Mouse (Mus musculus): ENCODE results near the gene Pygm.

Gene Pygm

DNA sequence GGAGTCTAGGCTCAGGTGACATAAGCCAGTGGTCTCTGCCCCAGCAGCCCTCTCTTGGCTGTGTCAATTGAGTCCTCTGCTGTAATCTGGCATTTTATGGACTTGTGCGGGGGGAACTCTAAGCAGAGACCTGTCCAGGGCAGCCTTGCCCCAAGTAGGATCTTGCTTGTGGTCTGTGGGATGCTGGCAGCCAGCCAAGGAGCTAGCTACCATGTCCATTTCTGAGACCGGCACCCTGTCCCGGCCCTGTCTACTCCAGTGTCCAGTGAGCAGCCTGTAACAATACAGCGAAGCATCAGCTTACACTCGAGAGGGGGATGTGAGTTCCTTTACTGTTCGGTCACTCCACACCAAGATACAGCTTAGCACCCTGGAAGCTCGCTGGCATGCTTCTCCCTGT, 30.2 kb upstream of the Pygm start:
- no peak for DNase-seq

DNA sequence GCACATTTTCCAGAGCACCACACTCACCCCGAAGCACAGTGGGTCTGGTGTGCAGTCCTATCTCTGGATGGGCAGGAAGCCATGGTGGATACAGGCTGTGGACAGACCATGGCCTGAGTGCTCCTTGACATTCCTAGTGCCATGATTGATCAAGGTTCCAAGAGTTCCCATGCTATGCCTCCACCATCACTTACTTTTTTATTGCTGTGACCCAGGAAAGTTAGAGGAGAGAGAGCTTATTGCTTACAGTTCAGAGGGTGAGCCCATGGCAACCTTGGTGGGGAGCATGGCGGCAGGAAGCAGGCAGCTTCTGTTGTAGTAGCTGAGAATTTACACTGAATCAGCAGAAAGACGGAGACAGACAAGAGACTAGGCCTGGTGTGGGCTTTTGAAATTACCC, 22.9 kb upstream of the Pygm start:
- DNase-seq: no peak

DNA sequence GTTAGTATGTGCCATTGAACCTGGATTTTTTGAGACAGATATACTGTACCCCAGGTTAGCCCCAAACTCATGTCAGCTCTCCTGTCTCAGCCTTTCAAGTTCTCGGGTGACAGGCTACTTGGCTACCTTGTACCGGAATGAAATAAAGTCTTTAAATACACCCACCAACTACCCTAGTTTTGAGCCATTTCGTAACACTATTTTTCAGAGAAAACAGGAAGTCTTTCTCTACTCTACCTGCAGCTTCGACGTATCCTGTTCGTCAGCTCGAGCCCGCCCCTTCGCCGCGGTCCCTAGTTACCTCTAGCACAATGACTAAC, 21.1 kb upstream of the Pygm start:
- DNase-seq: no peak

DNA sequence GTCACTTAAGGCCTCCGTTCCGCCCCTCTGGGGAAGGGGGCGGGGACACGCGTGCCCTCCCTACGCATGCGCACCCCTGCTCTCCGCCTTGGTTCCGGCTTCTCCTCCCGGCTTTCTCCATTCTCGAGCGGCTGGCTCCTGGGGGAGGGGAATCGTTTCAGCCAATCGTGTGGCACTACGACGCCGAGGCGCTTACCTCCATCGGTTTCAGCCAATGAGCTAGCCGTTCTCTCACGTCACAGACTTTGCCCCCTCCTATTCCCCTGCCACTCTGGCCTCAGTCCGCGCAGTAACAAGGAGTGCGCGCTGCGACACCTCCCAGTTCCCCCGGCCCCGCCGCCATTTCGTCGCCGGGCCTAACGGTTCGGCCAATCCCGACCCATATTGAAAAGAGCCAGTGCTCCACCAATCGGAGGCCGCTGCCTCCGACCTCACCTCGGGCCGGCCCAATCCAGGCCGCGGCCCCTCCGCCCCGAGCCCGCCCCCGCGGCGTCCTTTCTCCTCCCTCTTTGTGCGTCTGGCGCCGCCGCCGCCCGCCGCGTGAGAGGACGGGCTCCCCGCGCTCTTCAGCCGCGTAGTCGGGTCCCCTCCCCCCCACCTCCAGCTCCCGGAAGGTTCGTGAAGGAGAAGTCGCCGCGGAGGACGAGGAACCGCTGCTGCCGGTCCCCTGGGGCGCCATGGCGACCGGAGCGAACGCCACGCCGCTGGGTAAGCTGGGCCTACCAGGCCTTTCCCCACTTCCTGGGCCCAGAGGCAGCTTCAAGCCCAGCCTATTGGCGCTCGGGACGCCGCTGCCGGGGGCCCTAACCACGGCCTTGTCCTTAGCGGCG, 20.6 kb upstream of the Pygm start, which contains the start of gene Sf1:
TSS of gene Sf1 (plus strand) at position 280 of the 830 bp plus-strand sequence.
- DNase-seq: peak; percentile 100

DNA sequence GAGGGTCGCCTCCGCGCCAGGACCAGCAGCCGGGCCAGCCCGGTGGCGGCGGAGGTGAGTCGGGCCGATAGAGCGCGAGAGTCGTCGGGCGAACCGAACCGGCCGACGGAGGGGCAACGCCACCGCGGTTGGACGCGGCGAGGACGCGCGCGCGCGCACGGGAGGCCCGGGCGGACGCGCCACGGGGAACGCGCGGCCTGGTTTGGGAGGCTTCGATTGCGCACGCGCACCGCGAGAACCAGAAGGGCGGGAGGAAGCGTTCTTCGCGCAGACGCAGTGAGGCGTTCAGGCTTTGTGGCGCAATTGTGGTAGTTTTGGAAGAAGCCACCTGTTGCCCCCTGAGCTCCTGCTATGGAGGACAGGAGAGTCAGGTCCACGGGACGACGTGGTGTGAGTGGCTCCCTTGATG, 19.9 kb upstream of the Pygm start:
- peak; percentile 92 for DNase-seq

DNA sequence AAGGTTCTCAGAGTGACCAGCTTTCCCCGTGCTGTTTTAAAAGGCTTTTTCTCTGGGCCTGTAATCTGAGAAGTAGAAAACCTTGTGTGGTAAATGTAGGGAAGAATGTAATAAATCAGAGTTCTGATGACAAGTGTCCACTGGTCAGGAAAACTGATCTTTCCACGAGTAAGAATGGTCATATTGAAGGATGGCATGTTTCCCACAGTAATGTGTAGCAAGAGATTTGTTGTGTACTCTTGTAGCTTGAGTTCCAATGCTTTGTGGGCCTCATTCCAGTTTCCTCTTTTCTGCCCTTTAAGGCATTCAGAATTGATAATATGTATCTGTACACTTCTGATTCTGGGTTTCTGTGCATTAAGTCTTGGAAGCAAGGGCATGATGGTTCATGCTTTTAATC, 19.4 kb upstream of the Pygm start:
- DNase-seq: no peak

DNA sequence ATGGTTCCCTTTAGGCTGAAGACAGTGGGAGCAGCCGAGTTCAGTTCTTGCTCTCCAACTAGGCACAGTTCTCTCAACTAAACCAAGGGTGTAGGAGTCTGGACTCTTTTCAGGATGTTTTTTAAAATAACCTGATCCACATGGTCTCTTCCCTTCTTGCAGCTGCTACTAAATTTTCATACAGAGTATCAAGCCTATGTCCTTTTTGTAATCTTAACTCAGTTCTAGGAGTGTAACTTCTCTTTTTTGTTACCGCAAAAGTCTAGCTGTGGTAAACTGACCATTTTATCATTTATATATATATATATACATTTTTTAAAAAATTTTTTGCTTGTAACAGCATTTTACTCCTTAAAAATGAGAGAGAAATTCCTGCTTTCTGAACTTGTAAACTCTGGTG, 14.0 kb upstream of the Pygm start:
- no peak for DNase-seq

DNA sequence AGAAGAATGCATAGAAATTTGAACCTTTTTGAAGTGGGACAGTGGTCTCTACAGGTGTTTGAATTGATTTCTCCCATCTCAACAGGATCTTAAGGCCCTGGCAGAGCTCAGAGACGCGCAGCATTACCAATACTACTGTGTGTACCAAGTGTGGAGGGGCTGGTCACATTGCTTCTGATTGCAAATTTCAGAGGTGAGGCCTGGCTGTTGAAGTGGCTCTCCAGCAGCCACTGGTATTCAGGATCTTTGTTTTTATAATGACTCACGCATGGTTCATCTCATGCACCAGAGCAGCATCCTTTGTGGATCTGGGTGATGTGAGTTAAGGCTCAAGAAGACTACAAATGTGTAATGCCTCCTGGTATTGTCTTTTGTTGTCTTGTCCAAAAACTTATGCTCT, 11.8 kb upstream of the Pygm start:
- no peak for DNase-seq

DNA sequence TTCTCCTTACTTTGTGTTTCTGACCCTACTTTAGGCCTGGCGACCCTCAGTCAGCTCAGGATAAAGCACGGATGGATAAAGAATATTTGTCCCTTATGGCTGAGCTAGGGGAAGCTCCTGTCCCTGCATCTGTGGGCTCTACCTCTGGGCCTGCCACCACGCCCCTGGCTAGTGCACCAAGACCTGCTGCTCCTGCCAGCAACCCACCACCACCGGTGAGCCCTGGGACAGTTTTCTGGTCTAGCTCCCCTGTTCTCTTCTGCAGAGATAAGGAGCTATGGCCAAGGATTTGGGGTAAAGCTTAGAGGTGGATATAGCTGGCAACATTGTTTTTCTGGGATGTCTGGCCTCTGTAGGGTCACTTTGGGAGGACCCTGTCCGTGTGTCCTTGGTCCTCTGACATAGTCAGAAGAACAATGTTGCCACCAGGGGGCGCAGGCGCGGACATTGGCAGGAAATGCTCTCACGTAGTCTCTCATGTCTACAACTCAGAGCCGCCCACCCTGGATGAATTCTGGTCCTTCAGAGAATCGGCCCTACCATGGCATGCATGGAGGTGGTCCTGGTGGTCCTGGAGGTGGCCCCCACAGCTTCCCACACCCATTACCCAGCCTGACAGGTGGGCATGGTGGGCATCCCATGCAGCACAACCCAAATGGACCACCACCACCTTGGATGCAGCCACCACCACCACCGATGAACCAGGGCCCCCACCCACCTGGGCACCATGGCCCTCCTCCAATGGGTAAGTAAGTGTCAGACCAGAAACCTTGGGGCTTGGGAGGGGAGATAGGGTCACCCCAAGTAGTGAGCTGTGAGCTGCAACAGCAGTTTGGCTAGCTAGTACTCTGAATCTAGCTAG, 10.4 kb upstream of the Pygm start:
- DNase-seq: peak; percentile 82

DNA sequence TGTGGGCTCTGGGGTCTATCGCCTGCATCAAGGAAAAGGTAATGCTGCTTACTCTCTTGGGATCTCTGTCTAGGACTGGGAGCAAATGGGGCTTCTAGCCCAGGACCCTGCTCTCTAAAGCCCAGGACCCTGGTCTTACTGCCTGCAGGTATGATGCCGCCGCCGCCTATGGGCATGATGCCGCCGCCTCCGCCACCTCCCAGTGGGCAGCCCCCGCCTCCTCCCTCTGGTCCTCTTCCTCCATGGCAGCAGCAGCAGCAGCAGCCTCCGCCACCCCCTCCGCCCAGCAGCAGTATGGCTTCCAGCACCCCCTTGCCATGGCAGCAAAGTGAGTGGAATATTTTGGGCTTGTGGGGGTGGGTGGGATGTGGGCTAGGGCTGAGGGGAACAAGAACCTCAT, 9.6 kb upstream of the Pygm start:
- DNase-seq: no peak

DNA sequence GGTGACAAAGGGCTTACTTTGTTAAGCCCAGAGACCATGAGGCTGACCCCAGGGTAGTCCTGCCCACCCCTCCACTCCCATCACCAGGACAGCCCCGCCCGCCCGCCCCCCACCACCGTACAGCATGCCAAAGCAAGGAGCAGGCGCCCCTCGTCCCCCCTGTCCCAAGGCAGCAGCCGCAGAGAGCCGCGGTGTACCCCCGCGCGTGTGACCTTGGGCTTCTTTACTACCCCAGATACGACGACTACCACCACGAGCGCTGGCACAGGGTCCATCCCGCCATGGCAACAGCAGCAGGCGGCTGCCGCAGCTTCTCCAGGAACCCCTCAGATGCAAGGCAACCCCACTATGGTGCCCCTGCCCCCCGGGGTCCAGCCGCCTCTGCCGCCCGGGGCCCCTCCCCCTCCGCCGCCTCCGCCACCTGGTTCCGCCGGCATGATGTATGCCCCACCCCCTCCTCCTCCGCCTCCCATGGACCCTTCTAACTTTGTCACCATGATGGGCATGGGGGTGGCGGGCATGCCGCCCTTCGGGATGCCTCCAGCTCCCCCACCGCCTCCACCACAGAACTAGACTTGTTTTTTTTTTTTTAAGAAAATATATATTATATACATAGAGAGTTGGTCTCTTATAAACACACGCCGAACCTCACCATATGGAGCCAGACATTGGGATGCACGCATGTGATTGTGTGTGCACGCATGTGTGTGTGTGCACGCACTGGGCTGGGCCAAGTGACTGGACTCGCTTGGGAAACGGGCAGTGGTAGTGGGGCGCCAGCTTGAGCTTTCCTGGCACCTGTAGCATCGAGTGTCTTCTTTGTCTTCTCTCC, 8.6 kb upstream of the Pygm start:
- DNase-seq: no peak

DNA sequence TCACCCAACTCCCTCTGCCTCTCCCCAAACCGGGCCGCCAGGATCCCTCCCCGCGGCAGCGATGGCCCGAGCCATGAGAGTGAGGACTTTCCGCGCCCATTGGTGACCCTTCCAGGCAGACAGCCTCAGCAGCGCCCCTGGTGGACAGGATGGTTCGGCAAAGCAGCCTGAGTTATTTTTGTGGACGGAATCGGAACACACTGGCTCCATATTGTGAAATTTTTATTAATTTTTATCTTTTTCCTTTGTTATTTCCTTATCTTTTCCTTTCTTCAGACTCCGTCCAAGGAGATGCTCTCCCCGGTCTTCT, 8.0 kb upstream of the Pygm start:
- DNase-seq: peak; percentile 60

DNA sequence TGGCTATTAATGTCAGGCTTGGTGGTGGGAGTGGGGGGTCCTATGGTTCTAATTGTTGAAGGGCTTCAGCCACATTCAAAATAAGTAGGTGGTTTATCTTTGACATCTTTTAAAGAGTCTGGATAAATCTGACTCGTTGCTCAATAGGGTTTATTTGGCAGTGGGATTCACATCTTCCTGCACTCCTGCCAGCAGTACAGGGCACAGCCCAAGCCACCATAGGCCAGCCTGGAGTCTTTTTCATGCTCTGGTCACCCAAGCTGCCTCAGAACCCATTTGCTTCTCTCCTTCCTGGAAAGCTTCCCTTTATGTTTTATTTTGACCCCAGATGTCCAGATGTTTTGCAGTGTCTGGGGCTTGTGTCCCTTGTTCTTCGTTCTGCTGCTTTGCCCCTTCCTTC, 7.6 kb upstream of the Pygm start:
- no peak for DNase-seq

DNA sequence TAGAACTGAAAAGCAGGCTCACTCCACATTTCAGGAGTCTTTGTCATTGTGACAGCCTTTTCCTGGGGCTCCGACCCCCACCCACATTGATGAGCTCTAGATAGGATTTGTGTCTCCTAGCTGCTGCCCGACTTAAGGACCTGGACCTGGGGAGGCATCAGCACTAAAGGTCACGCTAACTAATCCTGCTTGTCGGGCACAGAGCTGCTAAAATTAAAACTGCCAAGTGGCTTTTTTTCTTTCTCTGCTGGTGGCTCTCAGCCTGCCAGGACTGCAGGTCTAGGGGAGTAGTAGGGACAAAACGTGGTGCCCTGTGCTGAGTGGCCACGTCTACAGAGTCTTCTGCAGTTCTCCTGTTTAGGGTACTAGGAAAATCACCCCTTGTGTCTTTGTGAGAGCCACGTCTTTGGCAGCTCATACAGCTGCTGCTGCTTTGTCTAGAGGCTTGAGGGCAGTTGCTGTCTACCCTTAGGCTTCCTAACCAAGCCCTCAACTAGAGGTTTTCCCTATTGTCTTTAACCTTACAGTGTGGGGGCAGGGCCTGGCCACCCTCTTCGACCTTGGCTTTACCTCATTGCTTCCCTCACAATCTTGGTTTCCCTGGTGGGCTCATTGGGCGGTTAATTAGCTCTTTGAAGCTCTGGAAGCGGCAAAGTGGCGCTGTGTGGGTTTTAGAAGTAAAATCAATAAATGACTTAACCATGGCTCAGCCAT, 6.7 kb upstream of the Pygm start:
- no peak for DNase-seq

DNA sequence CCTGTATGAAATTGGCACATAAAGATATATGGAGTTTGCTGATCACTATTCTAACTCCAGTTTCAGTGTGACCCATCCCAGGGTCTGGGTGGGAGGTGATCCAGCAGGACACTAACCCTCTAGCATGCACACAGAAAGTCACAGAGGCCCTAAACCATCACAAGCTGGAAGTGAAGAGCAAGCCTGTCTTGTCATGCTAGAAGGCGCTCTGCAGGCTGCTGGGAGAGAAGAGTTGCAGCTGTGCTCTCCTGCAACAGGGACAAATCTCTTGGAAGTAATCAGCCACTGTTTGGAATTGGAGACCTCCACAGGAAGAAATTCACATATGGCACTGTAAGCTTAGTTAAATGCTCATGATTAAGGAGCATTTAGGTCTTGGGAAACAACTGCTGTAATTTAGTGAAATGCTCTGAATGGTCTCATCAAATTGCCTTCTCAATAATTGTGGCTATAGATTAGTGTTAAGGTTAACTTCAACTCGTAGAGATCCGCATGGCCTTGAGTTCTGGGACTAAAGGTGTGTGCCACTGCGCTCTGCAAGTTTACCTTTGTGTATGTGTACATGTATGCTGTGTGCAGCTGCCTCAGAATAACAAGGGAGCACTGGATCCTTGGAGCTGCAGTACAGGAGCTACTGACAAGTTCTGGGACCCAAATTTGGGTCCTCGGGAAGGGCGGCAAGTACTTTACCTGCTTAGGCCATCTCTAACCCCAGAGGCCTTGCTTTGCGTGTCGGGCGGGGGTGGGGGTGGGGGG, 3.6 kb upstream of the Pygm start:
- DNase-seq: no peak

DNA sequence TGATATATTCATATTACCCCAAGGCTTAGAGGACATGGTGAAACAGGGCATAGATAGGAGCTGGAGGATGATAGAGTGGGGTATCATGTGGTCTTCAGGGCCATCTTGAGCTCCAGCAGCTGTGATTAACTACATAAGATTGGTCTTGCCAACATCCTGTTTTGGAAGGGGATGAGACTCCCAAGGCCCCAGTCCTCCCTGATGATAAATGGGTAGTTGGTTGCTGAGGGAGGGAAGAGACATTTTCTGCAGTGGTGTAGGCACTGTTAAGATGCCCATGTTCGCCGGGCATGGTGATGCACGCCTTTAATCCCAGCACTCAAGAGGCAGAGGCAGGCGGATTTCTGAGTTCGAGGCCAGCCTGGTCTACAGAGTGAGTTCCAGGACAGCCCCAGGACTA, 3.0 kb upstream of the Pygm start:
- DNase-seq: no peak

DNA sequence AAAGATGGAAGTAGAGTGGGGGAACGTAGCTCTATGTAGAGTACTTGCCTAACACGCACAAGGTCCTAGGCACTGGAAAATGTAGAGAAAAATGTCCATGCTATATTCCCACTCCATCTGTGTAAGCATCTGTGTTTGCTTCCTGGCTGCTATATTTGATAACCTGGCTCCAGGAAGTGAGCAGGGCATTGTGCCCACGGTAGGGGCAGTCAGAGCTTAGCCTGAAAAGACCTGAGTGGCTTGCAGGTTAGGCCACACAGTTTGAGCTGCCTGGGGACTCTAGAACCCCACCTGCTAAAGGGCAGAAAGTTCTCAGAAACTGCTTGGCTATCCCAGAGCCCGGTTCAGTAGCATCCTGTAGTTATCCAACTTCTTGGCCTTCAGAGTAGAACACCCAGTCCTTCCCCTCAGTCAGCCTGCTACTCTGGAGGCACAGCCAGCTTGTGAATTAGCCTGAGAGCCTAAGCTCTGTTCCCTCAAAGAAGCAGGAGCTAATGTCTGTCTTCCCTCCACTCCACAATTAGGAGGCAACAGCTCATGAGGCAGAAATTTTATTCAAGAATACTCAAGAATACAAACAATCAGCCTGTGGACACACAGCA, 1.8 kb upstream of the Pygm start:
- no peak for DNase-seq

DNA sequence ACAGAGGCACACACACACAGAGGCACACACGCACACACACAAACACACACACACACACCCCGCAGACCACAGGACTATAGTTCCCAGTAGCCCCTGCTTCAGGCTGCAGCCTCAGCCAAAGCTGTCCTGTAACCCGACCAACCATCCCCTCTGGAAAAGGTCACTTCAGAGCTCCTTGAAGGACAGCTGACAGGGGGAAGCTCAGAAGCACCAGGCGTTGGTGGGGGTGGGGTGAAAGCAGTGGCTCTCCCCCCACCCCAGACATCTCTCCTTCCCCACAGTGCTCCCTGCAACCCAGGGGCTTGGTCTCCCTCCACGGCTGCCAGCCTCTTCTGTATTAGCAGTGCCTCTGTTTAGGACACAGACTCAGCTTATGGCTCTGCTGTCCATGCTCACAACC, 729 bp upstream of the Pygm start:
- no peak for DNase-seq

DNA sequence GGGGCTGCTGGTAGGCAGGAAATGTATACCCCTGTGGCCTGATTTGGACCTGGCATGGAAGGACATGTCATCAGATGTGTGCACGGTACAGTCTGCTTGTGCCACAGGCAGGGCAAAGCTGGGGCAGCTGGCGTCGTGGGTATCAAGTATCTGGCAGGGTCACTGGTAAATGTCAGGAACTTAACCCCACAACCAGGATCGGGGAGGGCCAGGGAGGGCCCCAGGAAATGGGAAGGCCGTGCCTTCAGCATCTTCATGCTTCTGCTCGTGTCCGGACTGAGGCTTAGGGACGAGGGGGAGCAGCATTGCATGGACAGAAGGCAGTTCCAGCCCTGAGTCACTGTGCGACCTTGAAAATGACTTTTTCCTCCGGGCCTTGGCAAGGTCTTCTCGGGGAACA, 755 bp downstream of the Pygm start:
- no peak for DNase-seq

DNA sequence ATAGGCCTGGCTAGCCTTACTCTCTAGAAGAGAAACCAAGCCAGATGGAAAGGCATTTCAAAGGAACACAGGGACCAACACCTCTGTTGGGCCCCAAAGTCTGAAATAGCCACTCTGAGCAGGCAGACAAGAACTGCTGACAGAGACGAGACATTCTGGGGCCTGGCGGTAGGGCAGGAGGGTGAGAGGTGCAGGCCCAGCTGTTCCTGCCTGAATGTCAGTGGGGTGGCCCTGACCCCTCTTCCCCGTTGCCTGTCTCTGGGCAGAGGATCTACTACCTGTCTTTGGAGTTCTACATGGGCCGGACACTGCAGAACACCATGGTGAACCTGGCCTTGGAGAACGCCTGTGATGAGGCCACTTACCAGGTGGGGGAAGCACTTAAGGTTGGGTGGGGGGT, 1.2 kb downstream of the Pygm start:
- DNase-seq: no peak

DNA sequence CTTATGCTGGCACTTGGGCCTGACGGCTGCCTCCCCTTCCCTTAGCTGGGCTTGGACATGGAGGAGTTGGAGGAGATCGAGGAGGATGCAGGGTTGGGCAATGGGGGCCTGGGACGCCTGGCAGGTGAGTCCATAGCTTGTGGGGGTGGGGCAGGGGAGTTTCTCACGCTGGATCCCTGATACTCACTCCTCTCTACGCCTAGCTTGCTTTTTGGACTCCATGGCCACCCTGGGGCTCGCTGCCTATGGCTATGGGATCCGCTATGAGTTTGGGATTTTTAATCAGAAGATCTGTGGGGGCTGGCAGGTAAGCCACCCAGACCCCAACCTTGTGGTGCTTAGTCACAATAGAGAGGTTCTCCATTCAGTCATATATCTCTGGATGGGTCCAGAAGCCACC, 1.6 kb downstream of the Pygm start:
- DNase-seq: no peak

DNA sequence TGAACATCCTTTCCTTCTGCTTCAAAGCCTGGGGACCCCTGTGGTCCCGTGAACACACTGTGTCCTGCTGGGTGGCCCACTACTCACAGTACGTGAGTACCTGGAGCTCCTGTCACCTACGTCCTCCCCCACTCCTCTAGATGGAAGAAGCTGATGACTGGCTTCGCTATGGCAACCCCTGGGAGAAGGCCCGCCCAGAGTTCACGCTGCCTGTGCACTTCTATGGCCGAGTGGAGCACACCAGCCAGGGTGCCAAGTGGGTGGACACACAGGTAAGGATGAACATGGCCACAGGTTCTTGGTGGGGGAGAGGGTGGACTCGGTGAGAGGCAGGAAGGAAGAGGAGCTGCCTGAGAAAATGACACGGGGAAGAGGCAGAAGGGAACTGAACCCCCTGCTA, 2.0 kb downstream of the Pygm start:
- DNase-seq: no peak
